Mouse (Mus musculus) bone marrow macrophage, adult 2 months (primary cell): Measurements from ENCODE around the gene Ppm1h. TPM values are rescaled to one million over a fixed set of nuclear protein-coding genes. Genes with fewer than 3 reads are reported as not detected.
A peak's percentile ranks its signal among the peaks of the same experiment; 100 is the strongest.

Source experiments
- H3K27ac ChIP-seq: 2 replicates; pipeline ENCODE4 v1.5.1; 2012; ENCODE audit warnings: low read depth, low read length; ENCODE audit not compliant: insufficient read depth
- H3K4me1 ChIP-seq: 2 replicates; pipeline ENCODE4 v1.6.1; 2012; ENCODE audit warnings: low read length; ENCODE audit not compliant: control insufficient read depth, insufficient read depth
- H3K4me3 ChIP-seq: 2 replicates; pipeline ENCODE4 v1.5.1; 2012; ENCODE audit warnings: mild to moderate bottlenecking, low read length, moderate library complexity; ENCODE audit not compliant: insufficient read depth
- CTCF ChIP-seq: IDR thresholded peaks from 2 replicates; pipeline ENCODE4 v1.5.1; 2012; ENCODE audit warnings: low read depth, mild to moderate bottlenecking, low read length, moderate library complexity
- POLR2A ChIP-seq: IDR thresholded peaks from 2 replicates; pipeline ENCODE4 v1.6.1; 2012; ENCODE audit warnings: mild to moderate bottlenecking, low read depth, low read length, borderline replicate concordance
- polyA plus RNA-seq: library from polyadenylated mRNA; stranded (reverse); fragments of >200 nt; gene quantifications from 2 replicates; pipeline ENCODE4 v1.2.4, GENCODE M21; 2012; ENCODE audit not compliant: missing spikeins, insufficient read depth, insufficient read length

The Ppm1h gene
- polyA plus RNA-seq, 1 experiment: 52.4 TPM

DNA sequence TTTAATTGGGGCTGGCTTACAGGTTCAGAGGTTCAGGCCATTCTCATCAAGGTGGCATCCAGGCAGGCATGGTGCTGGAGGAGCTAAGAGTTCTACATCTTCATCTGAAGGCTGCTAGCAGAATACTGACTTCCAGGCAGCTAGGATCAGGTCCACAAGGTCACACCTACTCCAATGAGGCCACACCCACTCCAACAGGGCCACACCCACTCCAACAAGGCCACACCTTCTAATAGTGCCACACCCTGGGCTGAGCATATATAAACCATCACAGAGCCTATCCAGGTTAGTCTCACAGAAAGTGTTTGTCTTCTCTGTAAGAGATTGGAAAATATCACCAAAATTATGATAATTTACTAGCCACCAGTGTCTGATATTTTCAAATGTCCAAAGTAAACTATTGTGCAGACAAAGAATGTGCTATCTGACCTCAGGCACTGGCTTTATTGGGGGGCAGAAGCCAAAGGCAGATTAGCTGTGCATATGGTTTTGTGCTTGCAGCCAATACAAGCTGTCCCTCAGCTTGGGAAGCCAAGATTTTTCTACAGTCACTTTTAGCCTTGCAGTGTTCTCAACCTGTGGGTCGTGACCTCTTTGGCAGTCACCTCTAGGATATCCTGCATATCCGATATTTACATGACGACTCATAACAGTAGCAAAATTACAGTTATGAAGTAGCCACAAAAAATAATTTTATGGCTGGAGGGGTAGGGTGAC, 99.5 kb downstream of the Ppm1h start:
- Histone ChIP-seq H3K4me1 (peaks cover 15% of the 10 kb centered on the region), H3K4me3 (no peak overlapping the region), H3K27ac (no peak overlapping the region)
- TF ChIP-seq POLR2A: no peak
- TF ChIP-seq CTCF: no peak

DNA sequence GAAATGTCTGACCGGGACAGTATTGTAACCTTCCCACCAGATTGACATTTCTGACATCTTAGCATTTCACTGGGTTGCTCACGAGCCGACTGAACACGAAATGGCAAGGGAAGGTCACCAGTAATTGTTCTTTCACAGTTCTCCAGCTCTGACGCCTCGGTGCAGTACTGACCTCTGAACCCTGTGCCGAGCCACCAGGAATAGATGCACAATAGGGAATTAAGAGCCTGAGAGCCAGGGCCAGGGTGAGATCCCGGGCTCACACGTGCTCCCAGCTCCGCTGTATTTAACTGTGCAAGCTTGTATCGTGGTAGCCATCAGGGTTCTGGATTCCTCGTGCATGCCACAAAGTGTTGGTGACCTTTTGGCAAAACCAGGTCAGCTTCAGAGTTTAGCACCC, 100.8 kb downstream of the Ppm1h start:
- TF ChIP-seq POLR2A: no peak
- no peak for TF ChIP-seq CTCF
- H3K4me1 ChIP-seq: peaks cover 8% of the 10 kb centered on the region
- H3K27ac ChIP-seq: no peak overlapping the region
- H3K4me3 ChIP-seq: no peak overlapping the region

DNA sequence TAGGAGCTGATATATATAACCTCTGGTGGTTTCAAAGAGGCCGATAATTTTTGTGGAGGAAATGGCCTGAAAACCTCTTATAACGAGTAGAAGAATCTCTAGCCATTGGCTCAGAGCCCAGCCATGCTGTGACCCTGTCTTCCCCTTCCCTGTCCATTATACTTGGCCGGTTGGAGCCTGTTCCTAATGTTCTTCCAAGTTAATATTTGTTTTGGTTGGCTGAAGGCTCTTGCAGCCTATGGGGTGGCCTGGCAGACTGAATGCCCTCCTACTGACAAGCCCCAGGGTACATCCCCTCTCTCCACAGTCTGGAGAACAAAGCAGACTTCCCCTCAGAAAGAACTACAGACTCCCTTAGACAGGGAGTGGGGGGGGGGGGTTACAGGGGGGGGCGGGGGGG, 104.2 kb downstream of the Ppm1h start:
- Histone ChIP-seq H3K4me1 (no peaks in the 10 kb centered on the region), H3K27ac (no peak overlapping the region)
- TF ChIP-seq POLR2A: no peak
- no peak for TF ChIP-seq CTCF

GRCm38 (mm10) chr10:122789648-122790170, 111.1 kb downstream of the Ppm1h start:
- TF ChIP-seq CTCF (no peak), POLR2A (no peak)
- Histone ChIP-seq H3K4me3 (no peak overlapping the region), H3K4me1 (peaks cover 7% of the 10 kb centered on the region), H3K27ac (no peak overlapping the region)

More for the DNA sequence above, 104.2 kb downstream of the Ppm1h start:
- no peak overlapping the region for H3K4me3 ChIP-seq

GRCm38 (mm10) chr10:122792021-122792966, 113.7 kb downstream of the Ppm1h start:
- TF ChIP-seq POLR2A (no peak), CTCF (no peak)
- no peak overlapping the region for H3K27ac ChIP-seq
- peaks cover 11% of the 10 kb centered on the region for H3K4me1 ChIP-seq
- no peak overlapping the region for H3K4me3 ChIP-seq

DNA sequence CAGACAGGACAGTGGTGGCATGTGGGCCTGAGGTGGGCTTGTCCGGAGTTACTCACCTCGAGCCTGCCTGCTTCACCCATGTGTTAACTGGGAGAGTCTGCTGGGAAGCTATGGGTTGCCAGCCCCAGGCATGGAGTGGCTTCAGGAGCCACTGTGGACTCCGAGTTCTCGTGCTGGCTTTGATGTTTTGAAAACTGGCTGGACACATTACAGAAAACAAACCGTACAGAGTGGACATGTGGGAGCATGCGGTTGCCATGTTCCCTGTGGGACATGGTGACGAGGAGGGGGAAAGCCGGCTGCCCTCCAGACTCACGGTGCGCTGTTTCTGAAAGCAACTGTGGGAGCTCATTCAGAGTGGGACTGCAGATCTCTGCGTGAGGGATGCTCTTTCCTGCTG, 114.6 kb downstream of the Ppm1h start:
- Histone ChIP-seq H3K4me3 (no peak overlapping the region), H3K4me1 (peaks cover 11% of the 10 kb centered on the region), H3K27ac (no peak overlapping the region)
- TF ChIP-seq POLR2A (no peak), CTCF (no peak)

- peak overlapping the region; percentile 49 for H3K4me3 ChIP-seq
- H3K4me1 ChIP-seq: peaks cover 11% of the 10 kb centered on the region
- H3K27ac ChIP-seq: peak overlapping the region; percentile 19
Observed at GRCm38 (mm10) chr10:122794187-122794850, 115.8 kb downstream of the Ppm1h start.

DNA sequence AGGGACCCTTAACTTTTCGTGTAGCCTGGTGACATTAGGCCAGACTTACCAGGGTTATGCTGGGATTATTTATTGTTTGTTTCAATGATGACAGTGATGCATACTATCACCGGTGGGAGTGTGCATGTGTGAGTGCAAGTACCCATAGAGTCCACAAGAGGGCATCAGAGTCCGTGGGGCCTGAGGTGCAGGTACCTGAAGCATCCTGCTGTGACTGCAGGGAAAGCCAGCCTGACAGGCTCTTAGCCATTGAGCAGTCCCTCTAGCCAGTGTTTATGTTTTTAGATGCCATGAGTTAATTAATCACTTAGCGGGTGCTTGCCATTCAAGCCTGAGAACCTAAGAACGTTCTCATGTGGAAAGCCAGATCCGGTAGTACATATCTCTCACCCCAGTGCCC, 119.4 kb downstream of the Ppm1h start:
- no peak overlapping the region for H3K4me3 ChIP-seq
- H3K4me1 ChIP-seq: peaks cover 32% of the 10 kb centered on the region
- no peak for TF ChIP-seq POLR2A
- no peak for TF ChIP-seq CTCF
- H3K27ac ChIP-seq: no peak overlapping the region

More at GRCm38 (mm10) chr10:122794187-122794850, 115.8 kb downstream of the Ppm1h start:
- TF ChIP-seq CTCF: peak; percentile 90
- TF ChIP-seq POLR2A: no peak

DNA sequence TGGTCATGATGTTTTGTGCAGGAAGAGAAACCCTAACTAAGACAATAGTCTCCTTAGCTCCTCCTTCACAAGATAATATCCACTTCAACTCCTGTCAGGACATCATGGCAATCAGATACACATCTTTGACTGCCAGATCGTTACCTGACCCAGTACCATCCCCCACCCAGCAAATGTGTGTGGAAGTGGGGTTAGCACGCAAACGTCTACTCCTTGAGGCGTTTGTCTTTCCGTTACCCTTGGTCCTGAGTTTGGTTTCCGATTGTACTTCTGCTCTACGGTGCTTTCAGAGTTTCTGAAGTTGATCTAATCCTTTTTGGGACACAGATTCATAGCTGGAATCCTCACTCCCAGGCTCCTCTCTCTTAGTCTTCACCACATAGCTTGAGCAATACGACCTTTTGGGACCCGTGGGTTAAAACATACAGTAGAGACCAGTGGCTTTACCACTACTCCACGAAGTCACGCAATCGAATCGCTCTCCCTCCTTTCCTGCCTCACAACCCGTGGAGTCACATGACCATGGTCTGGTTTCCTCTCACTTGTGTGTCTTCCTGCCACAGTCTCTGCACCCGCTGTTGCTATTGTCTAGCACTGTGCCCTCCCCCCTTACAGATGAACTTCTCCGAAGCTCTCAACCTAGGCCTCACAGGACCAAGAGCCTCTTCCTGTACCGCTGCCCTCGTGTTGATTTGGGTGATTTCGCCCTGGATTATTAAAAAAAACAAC, 121.6 kb downstream of the Ppm1h start:
- Histone ChIP-seq H3K27ac (peak overlapping the region; percentile 63), H3K4me3 (no peak overlapping the region), H3K4me1 (peaks cover 27% of the 10 kb centered on the region)
- TF ChIP-seq POLR2A (no peak), CTCF (no peak)
